Mouse (Mus musculus): Measurements from ENCODE around the gene Olfr1380. TPM values are rescaled to one million over a fixed set of nuclear protein-coding genes. Genes with fewer than 3 reads are reported as not detected.
"Not testable (repeated sequence)": the region's sequence is repeated elsewhere in the genome, so short reads cannot be mapped to it uniquely, and the experiment has no call there.

Olfr1380 gene
- not detected in 2 replicates for polyA plus RNA-seq (2015; fragmentation: Nextera tagmentation; extraction: Ambion mirVana)

DNA sequence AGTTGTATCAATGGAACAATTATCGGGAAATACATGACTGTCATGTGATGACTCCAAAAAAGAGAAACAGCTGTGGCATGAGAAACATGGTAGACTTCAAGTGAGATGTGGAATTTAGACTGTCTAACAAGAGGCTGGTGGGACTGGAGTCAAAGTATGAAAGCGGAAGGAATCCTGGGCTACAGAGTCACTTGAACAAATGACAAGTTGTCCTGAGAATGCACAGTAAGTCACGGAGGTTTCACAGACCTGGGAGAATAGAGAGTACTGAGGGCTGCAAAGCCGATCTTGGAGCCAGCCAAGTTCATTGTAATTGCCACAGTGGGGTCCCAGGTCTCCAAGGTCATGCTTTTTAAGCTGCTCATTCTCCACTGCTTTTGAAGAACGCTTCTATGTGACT, at the start of gene Olfr1380:
Olfr1380 (plus strand) TSS at position 301 of the 400 bp plus-strand sequence.
- not testable (repeated sequence) for H3K4me1 ChIP-seq (replicated peaks); H3K4me2 ChIP-seq (replicated peaks); ATAC-seq; H3K4me3 ChIP-seq (replicated peaks); H3K36me3 ChIP-seq; H3K27ac ChIP-seq; H3K27me3 ChIP-seq (replicated peaks); H3K9me3 ChIP-seq; H3K9ac ChIP-seq
- WGBS: 81% methylated on average over 5 of the region's 5 CpGs

DNA sequence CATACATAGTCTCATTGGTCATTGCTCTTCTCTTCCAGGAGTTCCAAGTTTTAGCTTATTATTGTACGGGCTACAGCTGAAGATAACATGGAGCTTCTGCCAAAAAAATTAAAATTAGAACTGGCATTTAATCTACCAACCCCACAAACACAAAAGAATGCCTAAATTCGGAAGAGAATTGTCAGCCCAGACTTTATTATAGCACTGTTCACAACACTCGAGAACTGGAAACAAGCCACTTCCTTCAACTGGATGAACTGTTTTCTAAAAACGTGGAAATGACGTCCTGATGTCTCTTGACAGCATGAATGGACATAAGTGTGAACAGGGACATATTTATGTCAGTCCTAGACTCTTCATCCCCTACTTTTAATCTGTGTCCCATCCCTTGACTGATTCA, 38.6 kb upstream of the Olfr1380 start:
- Histone ChIP-seq H3K4me3 (replicated peaks) (no peak overlapping the region), H3K9ac (no peak overlapping the region), H3K36me3 (no peaks in the 10 kb centered on the region), H3K27ac (no peak overlapping the region), H3K4me2 (replicated peaks) (no peak overlapping the region), H3K4me1 (replicated peaks) (no peaks in the 10 kb centered on the region), H3K27me3 (replicated peaks) (no peaks in the 10 kb centered on the region), H3K9me3 (no peaks in the 10 kb centered on the region)
- WGBS: 73% methylated on average over 5 of the region's 5 CpGs
- no peak for ATAC-seq

DNA sequence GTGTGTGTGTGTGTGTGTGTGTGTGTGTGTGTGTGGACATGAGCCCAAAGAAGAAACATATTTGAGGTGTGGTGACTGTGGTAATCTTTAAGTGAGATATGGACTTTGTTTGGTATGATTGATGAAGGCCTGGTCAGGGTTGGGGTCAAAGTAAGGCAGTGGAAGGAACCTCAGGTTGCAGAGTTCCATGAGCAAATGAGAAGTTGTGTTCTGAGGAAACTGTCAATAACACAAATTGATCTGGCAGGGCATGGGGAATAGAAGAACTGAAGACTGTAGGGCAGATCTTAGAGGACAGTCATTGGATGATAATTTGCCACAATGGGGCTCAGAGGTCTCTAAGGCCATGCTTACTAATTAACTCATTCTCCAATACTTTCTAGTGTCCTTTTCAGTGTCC, 37.3 kb upstream of the Olfr1380 start, which contains the start of gene Olfr1383:
Olfr1383 (plus strand) TSS at position 301 of the 400 bp plus-strand sequence.
- Histone ChIP-seq H3K36me3 (no peaks in the 10 kb centered on the region), H3K4me2 (replicated peaks) (no peak within 1 kb of the TSS), H3K4me1 (replicated peaks) (no peaks in the 10 kb centered on the region), H3K27ac (no peak within 1 kb of the TSS), H3K27me3 (replicated peaks) (no peaks in the 10 kb centered on the region), H3K9me3 (no peaks in the 10 kb centered on the region), H3K4me3 (replicated peaks) (no peak within 1 kb of the TSS), H3K9ac (no peak within 1 kb of the TSS)
- no peak for ATAC-seq

DNA sequence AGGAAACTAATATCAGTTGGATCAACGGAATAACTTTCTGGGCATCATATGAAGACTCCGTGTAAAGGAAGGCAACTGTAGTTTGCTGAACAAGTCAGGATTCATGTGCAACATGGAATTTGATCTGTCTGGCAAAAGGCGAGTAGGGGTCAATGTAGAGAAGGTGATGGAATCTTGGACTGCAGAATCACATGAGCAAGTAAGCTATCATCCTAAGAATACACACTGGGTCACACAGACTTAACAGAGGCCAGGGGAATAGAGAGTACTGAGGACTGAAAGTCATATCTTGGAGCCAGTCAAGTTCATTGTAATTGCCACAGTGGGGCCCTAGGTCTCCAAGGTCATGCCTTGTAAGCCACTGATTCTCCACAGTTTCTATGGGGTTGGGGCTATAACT, 28.7 kb upstream of the Olfr1380 start, which contains the start of gene Olfr1382:
Olfr1382 (plus strand) TSS at position 301 of the 400 bp plus-strand sequence.
- no peaks in the 10 kb centered on the region for H3K9me3 ChIP-seq
- H3K27me3 ChIP-seq (replicated peaks): no peaks in the 10 kb centered on the region
- 87% methylated on average over 3 of the region's 3 CpGs for WGBS
- ATAC-seq: no peak
- H3K4me1 ChIP-seq (replicated peaks): no peaks in the 10 kb centered on the region
- H3K27ac ChIP-seq: no peak within 1 kb of the TSS
- H3K4me2 ChIP-seq (replicated peaks): no peak within 1 kb of the TSS
- H3K4me3 ChIP-seq (replicated peaks): no peak within 1 kb of the TSS
- no peak within 1 kb of the TSS for H3K9ac ChIP-seq
- H3K36me3 ChIP-seq: no peaks in the 10 kb centered on the region

DNA sequence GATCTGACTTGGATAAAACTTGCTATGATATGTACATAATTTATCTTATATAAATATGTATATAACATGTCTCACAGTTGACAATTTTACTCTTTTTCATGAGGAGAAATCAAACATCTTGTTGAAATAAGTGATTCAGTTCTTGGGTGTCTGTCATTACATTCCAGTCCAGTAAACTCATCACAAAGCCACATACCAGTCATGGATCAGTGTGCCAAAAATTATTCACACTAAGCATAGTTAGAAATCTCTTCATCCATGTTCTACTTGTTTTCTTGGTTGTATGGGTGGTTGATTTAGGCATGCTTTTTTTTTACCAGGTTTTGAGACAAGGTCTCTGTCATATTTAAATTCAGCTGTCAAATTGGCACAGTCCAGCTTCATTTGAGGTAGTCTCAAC, 23.9 kb upstream of the Olfr1380 start:
- H3K9ac ChIP-seq: no peak overlapping the region
- H3K27ac ChIP-seq: no peak overlapping the region
- ATAC-seq: no peak
- no peak overlapping the region for H3K4me3 ChIP-seq (replicated peaks)
- H3K36me3 ChIP-seq: no peaks in the 10 kb centered on the region
- H3K4me1 ChIP-seq (replicated peaks): no peaks in the 10 kb centered on the region
- no peak overlapping the region for H3K4me2 ChIP-seq (replicated peaks)
- no peaks in the 10 kb centered on the region for H3K27me3 ChIP-seq (replicated peaks)
- no peaks in the 10 kb centered on the region for H3K9me3 ChIP-seq

DNA sequence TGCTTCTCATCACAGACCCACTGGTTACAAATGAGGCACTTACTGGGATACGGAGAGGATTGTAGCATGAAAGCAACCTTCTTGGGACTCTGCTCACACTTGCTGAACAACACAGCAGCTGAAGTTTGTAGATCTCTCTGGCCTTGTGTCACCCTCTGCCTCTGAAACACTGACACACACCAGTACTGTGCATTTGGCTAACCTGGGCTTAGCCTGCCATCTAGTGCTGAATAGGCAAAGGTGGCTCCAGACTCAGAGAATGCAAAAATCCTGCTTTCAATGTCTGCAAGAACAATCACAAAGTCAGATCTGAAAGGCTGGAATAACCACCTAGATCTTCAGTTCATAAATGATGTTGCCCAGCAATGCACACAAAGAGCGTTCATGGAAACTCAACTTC, 20.0 kb upstream of the Olfr1380 start:
- 84% methylated on average over 2 of the region's 2 CpGs for WGBS
- not testable (repeated sequence) for H3K9me3 ChIP-seq; ATAC-seq; H3K9ac ChIP-seq; H3K27ac ChIP-seq; H3K27me3 ChIP-seq (replicated peaks); H3K4me2 ChIP-seq (replicated peaks); H3K36me3 ChIP-seq; H3K4me1 ChIP-seq (replicated peaks); H3K4me3 ChIP-seq (replicated peaks)

DNA sequence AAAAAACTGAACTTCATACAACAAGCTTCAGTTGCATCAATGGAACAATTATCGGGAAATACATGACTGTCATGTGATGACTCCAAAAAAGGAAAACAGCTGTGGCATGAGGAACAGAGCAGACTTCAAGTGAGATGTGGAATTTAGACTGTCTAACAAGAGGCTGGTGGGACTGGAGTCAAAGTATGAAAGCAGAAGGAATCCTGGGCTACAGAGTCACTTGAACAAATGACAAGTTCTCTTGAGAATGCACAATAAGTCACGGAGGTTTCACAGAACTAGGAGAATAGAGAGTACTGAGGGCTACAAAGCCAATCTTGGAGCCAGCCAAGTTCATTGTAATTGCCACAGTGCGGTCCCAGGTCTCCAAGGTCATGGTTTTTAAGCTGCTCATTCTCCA, 13.5 kb upstream of the Olfr1380 start, which contains the start of gene Olfr1381:
Olfr1381 (plus strand) TSS at position 301 of the 400 bp plus-strand sequence.
- not testable (repeated sequence) for ATAC-seq
- 82% methylated on average over 3 of the region's 3 CpGs for WGBS

DNA sequence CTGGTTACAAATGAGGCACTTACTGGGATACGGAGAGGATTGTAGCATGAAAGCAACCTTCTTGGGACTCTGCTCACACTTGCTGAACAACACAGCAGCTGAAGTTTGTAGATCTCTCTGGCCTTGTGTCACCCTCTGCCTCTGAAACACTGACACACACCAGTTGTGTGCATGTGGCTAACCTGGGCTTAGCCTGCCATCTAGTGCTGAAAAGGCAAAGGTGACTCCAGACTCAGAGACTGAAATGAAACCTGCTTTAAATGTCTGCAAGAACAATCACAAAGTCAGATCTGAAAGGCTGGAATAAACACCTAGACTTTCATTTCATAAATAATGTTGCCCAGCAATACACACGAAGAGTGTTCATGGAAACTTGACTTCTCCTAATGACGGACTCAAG, 2.6 kb upstream of the Olfr1380 start:
- not testable (repeated sequence) for H3K27me3 ChIP-seq (replicated peaks); H3K4me2 ChIP-seq (replicated peaks); ATAC-seq; H3K9me3 ChIP-seq; H3K27ac ChIP-seq; H3K4me1 ChIP-seq (replicated peaks); H3K9ac ChIP-seq; H3K4me3 ChIP-seq (replicated peaks); H3K36me3 ChIP-seq
- WGBS: 67% methylated on average over 3 of the region's 3 CpGs

More for the DNA sequence above, 13.5 kb upstream of the Olfr1380 start, which contains the start of gene Olfr1381:
- not testable (repeated sequence) for H3K27me3 ChIP-seq (replicated peaks); H3K4me3 ChIP-seq (replicated peaks); H3K4me2 ChIP-seq (replicated peaks); H3K27ac ChIP-seq; H3K9ac ChIP-seq; H3K9me3 ChIP-seq; H3K4me1 ChIP-seq (replicated peaks); H3K36me3 ChIP-seq

DNA sequence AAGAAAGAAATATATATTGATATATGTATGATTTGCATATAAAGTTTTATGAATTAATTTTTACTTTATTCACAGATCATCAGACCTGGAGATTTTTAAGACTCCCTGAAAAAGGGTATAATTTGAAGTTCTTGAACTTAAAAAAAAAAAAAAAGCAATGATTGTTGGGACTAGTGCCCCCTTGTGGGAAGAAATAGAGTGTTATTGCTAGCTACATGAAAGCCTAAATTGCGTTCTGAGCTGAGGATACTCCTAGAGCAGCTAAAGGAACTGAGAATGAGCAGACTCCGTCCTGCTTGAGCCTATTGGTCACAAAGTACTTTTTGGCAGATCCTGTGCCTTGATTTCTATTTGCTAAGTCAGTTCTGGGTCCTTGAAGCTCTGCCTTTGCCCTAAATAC, 18.4 kb downstream of the Olfr1380 start:
- not testable (repeated sequence) for H3K4me1 ChIP-seq (replicated peaks); H3K36me3 ChIP-seq; H3K9me3 ChIP-seq; H3K4me3 ChIP-seq (replicated peaks); H3K27ac ChIP-seq; H3K4me2 ChIP-seq (replicated peaks); ATAC-seq; H3K27me3 ChIP-seq (replicated peaks); H3K9ac ChIP-seq
- 30% methylated on average over 2 of the region's 2 CpGs for WGBS

DNA sequence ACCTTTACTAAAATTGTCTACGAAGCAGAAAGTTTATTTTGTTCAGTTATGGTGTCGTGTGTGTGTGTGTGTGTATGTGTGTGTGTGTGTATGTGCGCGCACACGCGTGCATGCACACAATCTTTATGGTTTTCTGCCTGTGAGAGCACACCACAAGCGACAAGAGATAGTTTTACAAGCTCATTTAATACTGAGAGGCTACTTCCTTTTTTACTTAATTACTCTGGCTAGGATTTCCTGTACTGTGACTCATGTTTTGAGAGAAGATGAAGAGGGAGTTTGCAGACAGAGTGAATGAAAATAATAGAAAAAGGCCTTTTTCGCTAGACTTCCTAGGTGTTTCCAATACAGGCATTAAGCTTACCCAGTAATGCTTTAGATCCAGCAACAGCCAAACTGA, 23.8 kb downstream of the Olfr1380 start:
- not testable (repeated sequence) for H3K9me3 ChIP-seq; H3K9ac ChIP-seq; H3K36me3 ChIP-seq; H3K27me3 ChIP-seq (replicated peaks); H3K4me3 ChIP-seq (replicated peaks); H3K4me1 ChIP-seq (replicated peaks); H3K4me2 ChIP-seq (replicated peaks); ATAC-seq; H3K27ac ChIP-seq
- 78% methylated on average over 8 of the region's 8 CpGs for WGBS

DNA sequence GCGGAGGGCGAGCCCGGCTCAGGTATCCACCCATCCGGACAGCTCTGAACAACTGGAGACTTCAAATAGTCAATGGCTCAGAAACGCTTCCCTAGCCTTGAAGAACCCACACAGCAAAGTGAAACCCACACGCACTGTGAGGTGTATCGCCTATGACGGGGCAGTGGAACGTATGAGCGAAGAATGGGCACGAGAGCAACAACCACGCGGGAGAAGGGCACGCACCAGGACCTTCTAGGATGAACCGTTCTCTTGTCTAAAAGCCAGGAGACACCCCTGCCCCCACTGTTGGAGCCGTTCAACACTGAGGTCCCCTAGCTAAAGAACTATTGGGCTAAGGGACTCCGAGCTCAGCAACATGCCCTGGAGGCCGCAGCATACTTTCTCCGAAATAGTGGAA, 33.5 kb downstream of the Olfr1380 start:
- Histone ChIP-seq H3K36me3 (no peaks in the 10 kb centered on the region), H3K27me3 (replicated peaks) (no peaks in the 10 kb centered on the region), H3K27ac (no peak overlapping the region), H3K9me3 (no peaks in the 10 kb centered on the region), H3K4me3 (replicated peaks) (no peak overlapping the region), H3K9ac (no peak overlapping the region), H3K4me1 (replicated peaks) (no peaks in the 10 kb centered on the region), H3K4me2 (replicated peaks) (no peak overlapping the region)
- no peak for ATAC-seq
- 91% methylated on average over 19 of the region's 19 CpGs for WGBS

DNA sequence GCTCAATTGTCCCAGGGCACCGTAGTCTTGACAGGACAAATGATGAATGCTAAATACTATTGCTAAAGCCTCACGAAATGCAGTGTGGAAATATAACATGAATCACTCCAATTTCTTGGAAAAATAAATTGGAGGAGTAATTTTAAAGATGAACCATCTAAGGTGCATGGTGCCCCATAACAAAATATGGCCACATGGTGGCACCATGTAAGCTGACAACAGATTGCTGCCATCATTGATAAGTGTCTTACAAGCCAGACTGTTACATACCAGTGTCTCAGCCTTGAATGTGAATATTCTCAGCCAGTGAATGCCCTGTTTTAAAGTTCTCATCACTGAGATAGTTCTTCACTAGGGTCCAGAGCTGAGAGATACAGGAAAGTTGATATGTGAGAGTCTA, 40.5 kb downstream of the Olfr1380 start:
- not testable (repeated sequence) for H3K4me3 ChIP-seq (replicated peaks); H3K36me3 ChIP-seq; H3K27ac ChIP-seq; H3K9ac ChIP-seq; H3K4me1 ChIP-seq (replicated peaks); H3K27me3 ChIP-seq (replicated peaks); H3K9me3 ChIP-seq; ATAC-seq; H3K4me2 ChIP-seq (replicated peaks)
- WGBS: 66% methylated on average over 2 of the region's 2 CpGs

DNA sequence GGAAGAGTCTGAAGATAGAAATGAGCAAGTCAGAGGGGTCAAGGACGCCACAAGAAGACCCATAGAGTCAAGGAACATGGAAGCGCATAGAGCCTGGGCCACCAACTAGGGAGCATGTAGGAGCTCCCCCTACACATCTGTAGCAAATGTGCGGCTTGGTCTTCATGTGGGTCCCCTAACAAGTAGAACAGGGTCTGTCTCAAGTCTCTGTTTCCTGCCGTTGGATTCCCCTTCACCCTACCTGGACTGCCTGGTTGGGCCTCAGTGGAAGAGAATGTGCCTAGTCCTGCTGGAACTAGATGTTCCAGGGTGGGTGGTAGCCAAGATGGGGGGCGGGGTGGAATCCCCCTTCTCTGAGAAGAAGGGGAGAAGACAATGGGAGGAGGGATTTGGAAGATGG, 51.6 kb downstream of the Olfr1380 start:
- H3K27ac ChIP-seq; H3K9ac ChIP-seq; H3K9me3 ChIP-seq; H3K4me1 ChIP-seq (replicated peaks); H3K36me3 ChIP-seq; H3K4me3 ChIP-seq (replicated peaks); ATAC-seq; H3K4me2 ChIP-seq (replicated peaks): not testable (repeated sequence)
- WGBS: 82% methylated on average over 5 of the region's 5 CpGs
- H3K27me3 ChIP-seq (replicated peaks): peaks cover 29% of the 10 kb centered on the region

Data from intestine, embryonic 15.5 days (tissue).